Mouse (Mus musculus) ES-E14 (cell line): ENCODE data around the gene C730034F03Rik.

Experiments used
- CHD2 ChIP-seq: IDR thresholded peaks from 2 replicates; pipeline ENCODE4 v1.6.1; 2014; ENCODE audit warnings: mild to moderate bottlenecking, low read depth, low read length, inconsistent platforms
- ZNF384 ChIP-seq: IDR thresholded peaks from 2 replicates; pipeline ENCODE4 v1.6.1; 2012; ENCODE audit warnings: low read depth, low read length, inconsistent platforms

DNA sequence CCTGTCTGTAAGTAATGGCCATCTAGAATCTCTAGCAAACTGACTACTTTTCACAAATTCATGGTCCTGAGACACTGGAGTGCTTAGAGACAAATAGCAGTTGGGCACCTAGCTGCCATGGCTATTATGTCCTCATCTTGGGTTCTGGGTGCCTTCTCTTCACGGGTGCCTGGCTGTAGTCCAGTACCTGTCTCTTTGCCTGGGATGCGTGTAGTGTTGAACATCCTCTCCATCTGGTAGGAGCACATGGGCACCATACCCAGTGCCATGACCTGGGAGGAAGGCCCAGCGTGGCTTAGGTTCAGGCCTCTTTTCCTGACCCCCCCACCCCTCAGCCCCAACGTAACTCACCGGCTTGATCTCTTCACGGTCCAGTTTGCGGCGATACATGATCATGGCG is 7.5 kb upstream of the C730034F03Rik start:
- TF ChIP-seq ZNF384 = no peak
- no peak for TF ChIP-seq CHD2
